Mouse (Mus musculus): ENCODE measurements at regions not wholly inside any gene's neighbourhood (a gene's known extent, or its start where the extent isn't known, plus 50 kb on each side); places are given as distances from the start of the nearest gene placed in this dataset.

- intact Hi-C loops (cut with DNase I), result no loop called here
Observed at GRCm38 (mm10) chr1:75681913-75682312, 135.8 kb downstream of the Slc4a3 start.

GRCm38 (mm10) chr1:75692781-75693180 lies 146.7 kb downstream of the Slc4a3 start:
- intact Hi-C loops (cut with DNase I), result no loop called here

GRCm38 (mm10) chr1:75693231-75693914 lies 147.3 kb downstream of the Slc4a3 start:
- intact Hi-C loops (cut with DNase I), result no loop called here

GRCm38 (mm10) chr1:75704832-75705650 lies 159.0 kb downstream of the Slc4a3 start:
- intact Hi-C loops (cut with DNase I), result no loop called here

GRCm38 (mm10) chr1:75706126-75706525 lies 160.1 kb downstream of the Slc4a3 start:
- intact Hi-C loops (cut with DNase I), result no loop called here

- intact Hi-C loops (cut with DNase I), result no loop called here
Observed at GRCm38 (mm10) chr1:75723431-75723830, 177.4 kb downstream of the Slc4a3 start.

- intact Hi-C loops (cut with DNase I), result no loop called here
Observed at GRCm38 (mm10) chr1:75725329-75725728, 179.3 kb downstream of the Slc4a3 start.

- intact Hi-C loops (cut with DNase I), result no loop called here
Observed at GRCm38 (mm10) chr1:75728859-75729258, 182.8 kb downstream of the Slc4a3 start.

GRCm38 (mm10) chr1:75733791-75734190 lies 187.7 kb downstream of the Slc4a3 start:
- intact Hi-C loops (cut with DNase I), result no loop called here

GRCm38 (mm10) chr1:75738651-75739050 lies 192.6 kb downstream of the Slc4a3 start:
- intact Hi-C loops (cut with DNase I), result no loop called here

GRCm38 (mm10) chr1:75749665-75750221 lies 203.7 kb downstream of the Slc4a3 start:
- intact Hi-C loops (cut with DNase I), result loop anchor here (10.0 kb wide), 1 partner anchor 95 kb away; no protein-coding TSS in a partner anchor

- intact Hi-C loops (cut with DNase I), result no loop called here
Observed at GRCm38 (mm10) chr1:75772131-75772530, 226.1 kb downstream of the Slc4a3 start.

GRCm38 (mm10) chr1:75773014-75773413 lies 226.9 kb downstream of the Slc4a3 start:
- intact Hi-C loops (cut with DNase I), result no loop called here

- intact Hi-C loops (cut with DNase I), result no loop called here
Observed at GRCm38 (mm10) chr1:75778889-75779288, 232.8 kb downstream of the Slc4a3 start.

- intact Hi-C loops (cut with DNase I), result no loop called here
Observed at GRCm38 (mm10) chr1:75783206-75783605, 237.1 kb downstream of the Slc4a3 start.

- intact Hi-C loops (cut with DNase I), result no loop called here
Observed at GRCm38 (mm10) chr1:75786173-75786820, 240.2 kb downstream of the Slc4a3 start.

- intact Hi-C loops (cut with DNase I), result no loop called here
Observed at GRCm38 (mm10) chr1:75791509-75791908, 245.4 kb downstream of the Slc4a3 start.

GRCm38 (mm10) chr1:75797793-75798192 lies 251.7 kb downstream of the Slc4a3 start:
- intact Hi-C loops (cut with DNase I), result no loop called here

- intact Hi-C loops (cut with DNase I), result no loop called here
Observed at GRCm38 (mm10) chr1:75798375-75799099, 252.5 kb downstream of the Slc4a3 start.

GRCm38 (mm10) chr1:75804473-75804872 lies 258.4 kb downstream of the Slc4a3 start:
- intact Hi-C loops (cut with DNase I), result no loop called here

- intact Hi-C loops (cut with DNase I), result no loop called here
Observed at GRCm38 (mm10) chr1:75812471-75812870, 266.4 kb downstream of the Slc4a3 start.
